Mouse (Mus musculus): ENCODE results near the gene Cnn1. TPM values are rescaled to one million over a fixed set of nuclear protein-coding genes. Genes with fewer than 3 reads are reported as not detected.
"Not testable (repeated sequence)": the region's sequence is repeated elsewhere in the genome, so short reads cannot be mapped to it uniquely, and the experiment has no call there.

Cnn1 gene
- polyA plus RNA-seq, 1 experiment from 2014 or later: 1.9 TPM

DNA sequence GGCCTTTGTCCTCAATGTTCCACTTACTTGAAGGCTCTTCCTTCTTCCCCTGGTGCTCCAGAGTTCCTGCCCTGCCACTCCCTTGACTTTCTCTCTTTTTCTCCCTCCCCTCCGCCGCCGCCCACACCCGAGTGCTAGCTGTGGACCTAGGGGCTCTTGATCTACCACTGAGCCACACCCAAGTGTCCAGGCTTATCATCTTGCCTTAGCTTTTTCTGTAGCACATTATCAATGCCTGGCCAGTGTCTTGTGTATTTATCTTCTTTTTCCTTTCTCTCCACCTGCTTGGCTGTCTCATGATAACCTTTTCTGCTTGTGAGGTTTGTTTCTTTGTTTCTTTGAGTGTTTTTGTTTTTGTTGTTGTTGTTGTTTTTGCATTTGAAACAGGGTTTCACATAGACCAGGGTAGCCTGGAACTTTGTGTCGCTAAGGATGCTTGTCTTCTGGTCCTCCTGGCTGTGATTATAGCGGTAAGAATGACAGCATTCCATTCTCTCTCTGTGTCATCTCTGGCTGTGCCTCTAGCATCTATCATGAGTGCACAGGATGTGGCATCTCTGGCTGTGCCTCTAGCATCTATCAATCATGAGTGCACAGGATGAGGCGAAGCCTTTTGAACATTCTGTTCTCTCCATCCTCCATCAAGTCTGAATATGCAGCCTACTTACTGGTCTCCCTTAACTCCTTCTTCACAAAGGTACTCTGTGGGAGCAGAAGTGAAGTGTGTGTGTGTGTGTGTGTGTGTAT is 36.8 kb downstream of the Cnn1 start, which contains the start of gene Acp5:
Gene Acp5, minus strand, starts transcription at position 68 of the 747 bp plus-strand sequence.
- H3K9ac ChIP-seq: no peak within 1 kb of the TSS
- H3K27me3 ChIP-seq (replicated peaks): peaks cover 16% of the 10 kb centered on the region
- H3K9me3 ChIP-seq: no peaks in the 10 kb centered on the region
- no peak within 1 kb of the TSS for H3K27ac ChIP-seq
- WGBS: 79% methylated on average over 7 of the region's 7 CpGs
- no peaks in the 10 kb centered on the region for H3K36me3 ChIP-seq (replicated peaks)
- ATAC-seq (replicated peaks): no peak
- no peak within 1 kb of the TSS for H3K4me2 ChIP-seq
- peaks cover 3% of the 10 kb centered on the region; the same call in 1 of the 2 replicates for H3K4me1 ChIP-seq
- no peak within 1 kb of the TSS for H3K4me3 ChIP-seq

DNA sequence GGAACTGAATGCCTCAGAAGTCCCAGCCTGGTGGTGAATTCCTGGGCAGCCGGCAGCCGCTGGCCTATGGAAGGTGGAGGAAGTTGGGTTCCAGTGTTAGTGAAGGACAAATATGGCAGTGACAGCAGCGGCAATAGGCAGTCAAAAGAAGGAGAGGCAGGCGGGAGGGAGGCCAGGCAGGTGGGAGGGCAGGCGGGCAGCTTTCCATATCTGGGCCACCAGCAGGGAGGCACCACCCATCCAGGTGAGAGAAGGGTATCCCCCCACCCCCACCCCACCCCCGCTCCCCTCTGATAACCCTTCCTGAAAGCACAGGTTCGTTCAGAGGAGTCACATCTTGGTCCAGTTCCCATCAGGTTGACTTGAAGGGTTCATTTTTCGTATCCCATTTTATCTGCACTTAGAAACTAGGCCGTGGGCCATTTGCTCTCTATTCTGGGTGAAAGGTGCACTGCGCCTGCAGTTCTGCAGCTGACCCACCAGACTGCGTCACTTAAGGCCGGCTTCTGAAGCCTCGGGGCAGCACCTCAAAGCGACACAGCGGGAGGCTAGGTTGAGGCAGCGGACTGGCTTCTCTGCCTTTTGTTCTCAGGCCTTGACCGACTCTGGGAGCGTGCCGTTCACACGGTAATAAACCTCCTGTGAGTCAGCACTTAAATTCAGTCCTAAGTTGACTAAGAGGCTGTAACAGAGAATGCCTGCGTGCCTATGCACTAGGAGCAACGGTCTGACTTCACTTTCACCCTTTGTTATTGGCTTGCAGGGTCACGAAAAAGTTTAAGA is 37.9 kb downstream of the Cnn1 start:
- 13% methylated on average over 23 of the region's 23 CpGs for WGBS
- ATAC-seq (replicated peaks): no peak
- H3K9ac ChIP-seq: no peak overlapping the region

DNA sequence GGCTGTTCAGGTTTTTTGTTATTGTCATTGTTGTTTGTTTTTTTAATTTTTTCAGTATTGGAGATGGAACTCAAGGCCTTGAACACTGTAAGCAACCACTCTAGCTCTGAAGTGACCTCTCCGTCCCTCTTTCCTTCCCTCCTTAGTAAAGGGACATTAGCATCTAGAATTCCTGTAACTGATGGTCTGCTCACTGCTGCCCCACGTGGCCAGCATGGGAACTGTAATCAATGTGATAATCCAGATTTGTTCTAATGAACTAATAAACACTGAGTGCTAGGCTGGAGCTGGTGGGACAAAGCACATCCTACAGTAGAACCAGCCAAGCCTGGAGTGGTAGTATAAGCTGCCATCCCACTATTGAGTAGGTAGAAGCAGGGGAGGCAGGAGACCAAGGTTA is 39.5 kb downstream of the Cnn1 start:
- no peak for ATAC-seq (replicated peaks)
- H3K9ac ChIP-seq: no peak overlapping the region
- H3K27ac ChIP-seq: no peak overlapping the region
- H3K4me1 ChIP-seq: peaks cover 3% of the 10 kb centered on the region; the same call in 1 of the 2 replicates
- H3K9me3 ChIP-seq: no peaks in the 10 kb centered on the region
- H3K4me2 ChIP-seq: no peak overlapping the region
- H3K36me3 ChIP-seq (replicated peaks): no peaks in the 10 kb centered on the region
- 17% methylated on average over 2 of the region's 2 CpGs for WGBS
- H3K27me3 ChIP-seq (replicated peaks): no peaks in the 10 kb centered on the region
- H3K4me3 ChIP-seq: no peak overlapping the region

More for the DNA sequence above, 37.9 kb downstream of the Cnn1 start:
- no peak overlapping the region for H3K4me3 ChIP-seq
- H3K36me3 ChIP-seq (replicated peaks): no peaks in the 10 kb centered on the region
- no peaks in the 10 kb centered on the region for H3K9me3 ChIP-seq
- H3K27ac ChIP-seq: no peak overlapping the region
- peaks cover 5% of the 10 kb centered on the region for H3K27me3 ChIP-seq (replicated peaks)
- H3K4me1 ChIP-seq: peaks cover 3% of the 10 kb centered on the region; the same call in 1 of the 2 replicates
- no peak overlapping the region for H3K4me2 ChIP-seq

DNA sequence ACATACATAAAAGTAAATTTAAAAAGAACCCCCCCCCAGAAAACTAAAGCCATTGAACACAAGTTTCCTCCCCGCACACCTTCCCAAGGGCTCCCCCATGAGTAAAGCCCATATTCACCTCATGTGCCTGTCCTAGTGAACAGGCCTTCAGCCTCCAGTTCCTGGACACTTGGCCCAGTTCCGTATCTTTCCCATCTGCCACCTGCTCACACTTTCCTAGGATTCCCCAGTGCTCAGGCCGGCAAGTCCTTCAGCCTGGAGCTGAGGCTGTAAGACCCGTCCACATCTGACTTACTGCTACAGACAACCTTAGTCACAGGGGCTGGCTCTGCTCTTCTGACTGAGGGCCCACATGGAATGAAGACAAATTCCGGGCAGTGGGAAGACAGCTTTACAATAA is 40.7 kb downstream of the Cnn1 start:
- no peak overlapping the region for H3K4me3 ChIP-seq
- peaks cover 3% of the 10 kb centered on the region; the same call in 1 of the 2 replicates for H3K4me1 ChIP-seq
- H3K36me3 ChIP-seq (replicated peaks): no peaks in the 10 kb centered on the region
- H3K4me2 ChIP-seq: no peak overlapping the region
- 85% methylated on average over 5 of the region's 5 CpGs for WGBS
- no peaks in the 10 kb centered on the region for H3K27me3 ChIP-seq (replicated peaks)
- no peak overlapping the region for H3K27ac ChIP-seq
- ATAC-seq (replicated peaks): no peak
- no peaks in the 10 kb centered on the region for H3K9me3 ChIP-seq
- H3K9ac ChIP-seq: no peak overlapping the region

- H3K27ac ChIP-seq: no peak overlapping the region
- no peak overlapping the region for H3K4me3 ChIP-seq
- 0 out of 2 replicates have a peak, but pooled peaks have one; percentile 45 for ATAC-seq (replicated peaks)
- no peaks in the 10 kb centered on the region for H3K36me3 ChIP-seq (replicated peaks)
- H3K9ac ChIP-seq: no peak overlapping the region
- 56% methylated on average over 17 of the region's 17 CpGs for WGBS
- no peaks in the 10 kb centered on the region for H3K27me3 ChIP-seq (replicated peaks)
- H3K4me1 ChIP-seq: no peaks in the 10 kb centered on the region
- H3K9me3 ChIP-seq: no peaks in the 10 kb centered on the region
- H3K4me2 ChIP-seq: no peak overlapping the region
Measured at GRCm38 (mm10) chr9:22143108-22144037, 44.4 kb downstream of the Cnn1 start.

DNA sequence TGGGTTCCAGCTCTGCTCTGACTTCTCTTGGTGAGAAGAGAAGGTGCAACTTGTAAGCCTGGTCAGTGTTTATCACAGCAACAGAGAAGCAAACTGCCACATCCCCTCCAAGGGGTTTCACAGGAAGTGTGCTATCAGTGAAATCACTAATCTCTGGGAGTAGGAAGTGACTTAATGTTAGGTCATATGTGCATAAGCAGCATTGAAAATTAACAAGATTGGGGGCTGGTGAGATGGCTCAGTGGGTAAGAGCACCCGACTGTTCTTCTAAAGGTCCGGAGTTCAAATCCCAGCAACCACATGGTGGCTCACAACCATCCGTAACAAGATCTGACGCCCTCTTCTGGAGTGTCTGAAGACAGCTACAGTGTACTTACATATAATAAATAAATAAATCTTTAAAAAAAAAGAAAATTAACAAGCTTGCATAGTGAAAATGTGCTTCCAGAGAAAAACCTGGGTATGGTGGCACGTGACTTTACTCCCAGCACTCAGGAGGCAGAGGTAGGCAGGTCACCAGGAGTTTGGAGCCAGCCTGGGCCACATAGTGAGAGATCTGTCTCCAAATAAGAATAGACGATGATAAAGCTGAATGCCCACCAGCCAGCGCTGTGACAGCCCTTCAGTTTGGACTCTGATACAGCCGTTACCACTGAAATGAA is 45.4 kb downstream of the Cnn1 start:
- H3K27ac ChIP-seq: no peak overlapping the region
- no peak for ATAC-seq (replicated peaks)
- WGBS: 83% methylated on average over 8 of the region's 8 CpGs

DNA sequence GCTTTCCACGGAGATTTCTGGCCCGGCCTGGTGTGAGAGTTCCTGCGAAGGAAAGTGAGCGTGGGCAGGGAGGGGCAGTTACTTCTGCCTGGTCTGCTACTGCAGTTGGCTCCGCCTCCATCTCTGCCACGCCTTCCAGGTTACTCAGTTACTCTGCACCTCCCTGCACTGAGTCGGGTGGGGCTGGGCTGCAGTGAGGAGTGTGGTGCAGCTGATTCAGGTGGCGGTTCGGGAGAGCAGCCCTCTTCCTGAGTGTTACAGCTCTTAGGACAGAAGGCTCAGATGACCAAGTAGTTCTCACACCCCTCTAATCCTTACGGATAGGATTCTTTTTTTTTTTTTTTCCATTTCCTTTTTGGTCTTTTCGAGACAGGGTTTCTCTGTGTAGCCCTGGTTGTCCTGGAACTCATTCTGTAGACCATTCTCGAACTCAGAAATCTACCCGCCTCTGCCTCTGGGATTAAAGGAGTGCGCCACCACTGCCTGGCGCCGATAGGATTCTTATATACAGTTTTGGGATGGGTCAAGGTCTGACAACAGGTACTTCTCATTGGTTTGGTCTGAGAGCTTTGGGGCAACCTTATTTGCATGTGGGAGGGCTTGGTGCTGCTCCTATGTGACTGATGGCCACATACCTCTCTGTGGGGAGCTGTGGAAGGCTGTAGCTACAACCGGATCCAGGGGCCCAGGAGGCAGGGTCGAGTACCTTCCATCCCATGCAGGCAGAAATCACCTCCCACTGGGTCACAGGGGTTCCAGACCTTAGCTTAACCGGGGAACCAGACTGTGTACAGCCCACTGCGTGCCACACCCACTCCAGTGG is 50.6 kb downstream of the Cnn1 start:
- H3K9me3 ChIP-seq: no peaks in the 10 kb centered on the region
- no peak for ATAC-seq (replicated peaks)
- WGBS: 76% methylated on average over 20 of the region's 20 CpGs
- no peaks in the 10 kb centered on the region for H3K4me1 ChIP-seq
- no peak overlapping the region for H3K9ac ChIP-seq
- no peaks in the 10 kb centered on the region for H3K36me3 ChIP-seq (replicated peaks)
- no peak overlapping the region for H3K4me3 ChIP-seq
- no peak overlapping the region for H3K4me2 ChIP-seq
- no peak overlapping the region for H3K27ac ChIP-seq
- no peaks in the 10 kb centered on the region for H3K27me3 ChIP-seq (replicated peaks)

More for the DNA sequence above, 45.4 kb downstream of the Cnn1 start:
- Histone ChIP-seq H3K9me3 (no peaks in the 10 kb centered on the region), H3K9ac (no peak overlapping the region), H3K27me3 (replicated peaks) (no peaks in the 10 kb centered on the region), H3K4me2 (no peak overlapping the region), H3K4me3 (no peak overlapping the region), H3K4me1 (no peaks in the 10 kb centered on the region), H3K36me3 (replicated peaks) (no peaks in the 10 kb centered on the region)

DNA sequence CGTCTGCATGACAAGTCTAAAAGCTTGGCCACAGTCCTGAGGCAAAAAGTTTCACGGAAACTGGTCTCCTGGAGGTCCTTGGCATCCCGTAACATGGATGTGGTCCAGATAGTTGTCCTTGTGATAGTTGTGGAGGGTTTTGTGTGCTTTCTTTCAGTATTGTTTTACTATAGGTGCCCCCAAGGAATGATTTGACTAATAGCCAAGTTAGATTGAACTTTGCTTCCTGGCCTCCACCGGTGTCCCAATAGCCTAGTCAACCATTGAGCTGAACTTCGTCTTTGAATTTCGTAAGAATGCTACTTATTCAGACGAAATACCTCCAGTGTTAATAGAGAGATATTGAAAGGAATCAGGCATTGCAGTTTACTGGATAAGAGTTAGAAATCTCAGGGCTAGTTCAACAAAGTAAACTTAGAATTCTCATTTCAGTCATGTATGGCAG is 51.3 kb downstream of the Cnn1 start:
- H3K4me2 ChIP-seq; H3K4me1 ChIP-seq; H3K27ac ChIP-seq; H3K36me3 ChIP-seq (replicated peaks); ATAC-seq (replicated peaks); H3K4me3 ChIP-seq; H3K27me3 ChIP-seq (replicated peaks); H3K9me3 ChIP-seq; H3K9ac ChIP-seq: not testable (repeated sequence)
- 88% methylated on average over 7 of the region's 7 CpGs for WGBS

- WGBS: 78% methylated on average over 2 of the region's 2 CpGs
Measured at GRCm38 (mm10) chr9:22150946-22151345, 51.9 kb downstream of the Cnn1 start.

GRCm38 (mm10) chr9:22153810-22154209 is 54.8 kb downstream of the Cnn1 start:
- Histone ChIP-seq H3K36me3 (replicated peaks) (no peaks in the 10 kb centered on the region), H3K9me3 (no peaks in the 10 kb centered on the region), H3K4me3 (no peak overlapping the region), H3K9ac (no peak overlapping the region), H3K4me2 (no peak overlapping the region), H3K27ac (no peak overlapping the region), H3K4me1 (peaks cover 19% of the 10 kb centered on the region), H3K27me3 (replicated peaks) (no peaks in the 10 kb centered on the region)
- ATAC-seq (replicated peaks): no peak
- WGBS: 92% methylated on average over 3 of the region's 3 CpGs

More at GRCm38 (mm10) chr9:22150946-22151345, 51.9 kb downstream of the Cnn1 start:
- H3K4me3 ChIP-seq: no peak overlapping the region
- peaks cover 4% of the 10 kb centered on the region; the same call in 1 of the 2 replicates for H3K4me1 ChIP-seq
- H3K9ac ChIP-seq: no peak overlapping the region
- no peaks in the 10 kb centered on the region for H3K9me3 ChIP-seq
- no peak for ATAC-seq (replicated peaks)
- no peak overlapping the region for H3K27ac ChIP-seq
- no peaks in the 10 kb centered on the region for H3K27me3 ChIP-seq (replicated peaks)
- no peak overlapping the region for H3K4me2 ChIP-seq
- H3K36me3 ChIP-seq (replicated peaks): no peaks in the 10 kb centered on the region

DNA sequence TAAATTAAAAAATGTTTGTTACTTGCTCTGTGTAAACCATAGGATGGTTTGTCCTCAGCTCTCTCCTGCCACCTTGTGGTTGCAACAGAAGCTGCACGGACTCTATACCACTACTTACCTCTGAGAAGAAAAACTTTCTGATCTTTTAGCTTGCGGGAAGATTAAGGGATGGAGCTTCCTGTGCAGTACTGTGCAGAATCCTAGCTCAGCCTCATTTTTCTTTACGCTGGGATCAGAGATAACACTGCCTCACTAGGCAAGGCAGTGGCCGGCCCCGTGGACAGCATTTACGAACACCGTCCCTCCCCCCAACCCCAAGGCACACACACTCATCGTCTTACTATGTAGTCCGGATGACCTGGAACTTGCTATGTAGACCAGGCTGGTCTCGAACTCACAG is 56.6 kb downstream of the Cnn1 start:
- no peaks in the 10 kb centered on the region for H3K27me3 ChIP-seq (replicated peaks)
- no peaks in the 10 kb centered on the region for H3K9me3 ChIP-seq
- no peak overlapping the region for H3K4me3 ChIP-seq
- H3K4me2 ChIP-seq: no peak overlapping the region
- no peaks in the 10 kb centered on the region for H3K36me3 ChIP-seq (replicated peaks)
- no peak overlapping the region for H3K27ac ChIP-seq
- no peak overlapping the region for H3K9ac ChIP-seq
- 26% methylated on average over 10 of the region's 10 CpGs for WGBS
- peaks cover 19% of the 10 kb centered on the region for H3K4me1 ChIP-seq
- ATAC-seq (replicated peaks): peak; percentile 1; the same call in 1 of the 2 replicates

Measured in midbrain, embryonic 15.5 days (tissue).